Mouse (Mus musculus): Measurements from ENCODE around the gene Ankrd16. TPM values are rescaled to one million over a fixed set of nuclear protein-coding genes. Genes with fewer than 3 reads are reported as not detected.

Ankrd16 gene
- polyA plus RNA-seq (2015; fragmentation: Nextera tagmentation; extraction: Ambion mirVana): 49.0 and 54.5 TPM in 2 replicates

- Histone ChIP-seq H3K4me3 (peak within 1 kb of the TSS; percentile 84), H3K9me3 (no peaks in the 10 kb centered on the region), H3K36me3 (peaks cover 27% of the 10 kb centered on the region), H3K9ac (peak within 1 kb of the TSS; percentile 85), H3K4me1 (peaks cover 38% of the 10 kb centered on the region), H3K27me3 (no peaks in the 10 kb centered on the region), H3K27ac (peak within 1 kb of the TSS; percentile 96), H3K4me2 (replicated peaks) (peak within 1 kb of the TSS; percentile 87)
- under 1% methylated on average over 72 of the region's 73 CpGs for WGBS
- peak; percentile 97 for ATAC-seq (ENCODE audit: low FRiP score, low read depth)
Measured at GRCm38 (mm10) chr2:11777091-11778068, at the start of gene Ankrd16, which contains the start of gene Fbh1. Gene Ankrd16 (plus strand): TSS chr2:11777876. Gene Fbh1 (minus strand): TSS chr2:11777582.

GRCm38 (mm10) chr2:11729091-11729490 lies 48.6 kb upstream of the Ankrd16 start:
- no peak overlapping the region for H3K27ac ChIP-seq
- H3K4me2 ChIP-seq (replicated peaks): no peak overlapping the region
- no peaks in the 10 kb centered on the region for H3K27me3 ChIP-seq
- WGBS: 52% methylated on average over 3 of the region's 3 CpGs
- H3K4me1 ChIP-seq: no peaks in the 10 kb centered on the region
- H3K4me3 ChIP-seq: no peak overlapping the region
- ATAC-seq (ENCODE audit: low FRiP score, low read depth): no peak
- no peaks in the 10 kb centered on the region for H3K9me3 ChIP-seq
- no peaks in the 10 kb centered on the region for H3K36me3 ChIP-seq
- no peak overlapping the region for H3K9ac ChIP-seq

- Histone ChIP-seq H3K27ac (no peak overlapping the region), H3K9ac (no peak overlapping the region), H3K4me3 (no peak overlapping the region), H3K9me3 (no peaks in the 10 kb centered on the region), H3K36me3 (peaks cover 6% of the 10 kb centered on the region; the same call in 1 of the 2 replicates), H3K27me3 (no peaks in the 10 kb centered on the region), H3K4me2 (replicated peaks) (no peak overlapping the region), H3K4me1 (no peaks in the 10 kb centered on the region)
- no peak for ATAC-seq (ENCODE audit: low FRiP score, low read depth)
- 72% methylated on average over 5 of the region's 5 CpGs for WGBS
Measured at GRCm38 (mm10) chr2:11732978-11733377, 44.7 kb upstream of the Ankrd16 start.

GRCm38 (mm10) chr2:11735853-11736252 lies 41.8 kb upstream of the Ankrd16 start:
- Histone ChIP-seq H3K36me3 (peaks cover 31% of the 10 kb centered on the region), H3K4me3 (no peak overlapping the region), H3K4me2 (replicated peaks) (no peak overlapping the region), H3K9ac (no peak overlapping the region), H3K27ac (no peak overlapping the region), H3K27me3 (no peaks in the 10 kb centered on the region), H3K4me1 (no peaks in the 10 kb centered on the region), H3K9me3 (no peaks in the 10 kb centered on the region)
- no peak for ATAC-seq (ENCODE audit: low FRiP score, low read depth)
- WGBS: 85% methylated on average over 6 of the region's 6 CpGs

- 89% methylated on average over 3 of the region's 3 CpGs for WGBS
- no peak overlapping the region for H3K4me3 ChIP-seq
- H3K9ac ChIP-seq: no peak overlapping the region
Measured at GRCm38 (mm10) chr2:11738794-11739193, 38.9 kb upstream of the Ankrd16 start.

GRCm38 (mm10) chr2:11739516-11740051 lies 38.1 kb upstream of the Ankrd16 start:
- H3K4me3 ChIP-seq: no peak overlapping the region
- WGBS: 95% methylated on average over 4 of the region's 4 CpGs
- H3K9me3 ChIP-seq: no peaks in the 10 kb centered on the region
- no peaks in the 10 kb centered on the region for H3K4me1 ChIP-seq
- H3K36me3 ChIP-seq: peaks cover 68% of the 10 kb centered on the region
- H3K4me2 ChIP-seq (replicated peaks): no peak overlapping the region
- H3K9ac ChIP-seq: no peak overlapping the region
- H3K27ac ChIP-seq: no peak overlapping the region
- no peaks in the 10 kb centered on the region for H3K27me3 ChIP-seq
- ATAC-seq (ENCODE audit: low FRiP score, low read depth): no peak

More at GRCm38 (mm10) chr2:11738794-11739193, 38.9 kb upstream of the Ankrd16 start:
- Histone ChIP-seq H3K9me3 (no peaks in the 10 kb centered on the region), H3K27ac (no peak overlapping the region), H3K4me2 (replicated peaks) (no peak overlapping the region), H3K4me1 (no peaks in the 10 kb centered on the region), H3K27me3 (no peaks in the 10 kb centered on the region), H3K36me3 (peaks cover 60% of the 10 kb centered on the region)
- ATAC-seq (ENCODE audit: low FRiP score, low read depth): no peak

GRCm38 (mm10) chr2:11762541-11762940 lies 15.1 kb upstream of the Ankrd16 start:
- 92% methylated on average over 4 of the region's 4 CpGs for WGBS
- no peaks in the 10 kb centered on the region for H3K4me1 ChIP-seq
- H3K9me3 ChIP-seq: no peaks in the 10 kb centered on the region
- peaks cover 99% of the 10 kb centered on the region for H3K36me3 ChIP-seq
- no peak for ATAC-seq (ENCODE audit: low FRiP score, low read depth)
- H3K9ac ChIP-seq: no peak overlapping the region
- H3K4me3 ChIP-seq: no peak overlapping the region
- no peak overlapping the region for H3K4me2 ChIP-seq (replicated peaks)
- H3K27ac ChIP-seq: no peak overlapping the region
- H3K27me3 ChIP-seq: no peaks in the 10 kb centered on the region

- 93% methylated on average over 4 of the region's 4 CpGs for WGBS
- Histone ChIP-seq H3K9me3 (no peaks in the 10 kb centered on the region), H3K27ac (no peak overlapping the region), H3K9ac (no peak overlapping the region), H3K4me2 (replicated peaks) (no peak overlapping the region), H3K36me3 (peaks cover 90% of the 10 kb centered on the region), H3K4me1 (no peaks in the 10 kb centered on the region), H3K4me3 (no peak overlapping the region), H3K27me3 (no peaks in the 10 kb centered on the region)
- ATAC-seq (ENCODE audit: low FRiP score, low read depth): no peak
Measured at GRCm38 (mm10) chr2:11765694-11766093, 12.0 kb upstream of the Ankrd16 start.

- Histone ChIP-seq H3K36me3 (peaks cover 80% of the 10 kb centered on the region), H3K4me2 (replicated peaks) (no peak overlapping the region), H3K4me3 (no peak overlapping the region), H3K4me1 (no peaks in the 10 kb centered on the region), H3K9me3 (no peaks in the 10 kb centered on the region), H3K27me3 (no peaks in the 10 kb centered on the region), H3K9ac (no peak overlapping the region), H3K27ac (no peak overlapping the region)
- 79% methylated on average over 5 of the region's 5 CpGs for WGBS
- ATAC-seq (ENCODE audit: low FRiP score, low read depth): no peak
Measured at GRCm38 (mm10) chr2:11766485-11767160, 11.1 kb upstream of the Ankrd16 start.

GRCm38 (mm10) chr2:11767161-11767545 lies 10.5 kb upstream of the Ankrd16 start:
- no peak for ATAC-seq (ENCODE audit: low FRiP score, low read depth)
- WGBS: 95% methylated on average over 10 of the region's 10 CpGs
- Histone ChIP-seq H3K9me3 (no peaks in the 10 kb centered on the region), H3K9ac (no peak overlapping the region), H3K36me3 (peaks cover 75% of the 10 kb centered on the region), H3K4me2 (replicated peaks) (no peak overlapping the region), H3K4me3 (no peak overlapping the region), H3K27me3 (no peaks in the 10 kb centered on the region), H3K4me1 (no peaks in the 10 kb centered on the region), H3K27ac (no peak overlapping the region)

- Histone ChIP-seq H3K4me1 (peaks cover 20% of the 10 kb centered on the region), H3K36me3 (peaks cover 30% of the 10 kb centered on the region), H3K9me3 (no peaks in the 10 kb centered on the region), H3K4me3 (no peak overlapping the region), H3K4me2 (replicated peaks) (no peak overlapping the region), H3K9ac (no peak overlapping the region), H3K27me3 (no peaks in the 10 kb centered on the region), H3K27ac (no peak overlapping the region)
- ATAC-seq (ENCODE audit: low FRiP score, low read depth): no peak
- whole genome bisulfite sequencing: 87% methylated on average over 4 of the region's 4 CpGs
Measured at GRCm38 (mm10) chr2:11771701-11772100, 6.0 kb upstream of the Ankrd16 start.

GRCm38 (mm10) chr2:11772401-11772800 lies 5.3 kb upstream of the Ankrd16 start:
- H3K27me3 ChIP-seq: no peaks in the 10 kb centered on the region
- no peak for ATAC-seq (ENCODE audit: low FRiP score, low read depth)
- no peak overlapping the region for H3K27ac ChIP-seq
- no peaks in the 10 kb centered on the region for H3K9me3 ChIP-seq
- peaks cover 23% of the 10 kb centered on the region for H3K36me3 ChIP-seq
- WGBS: 80% methylated on average over 4 of the region's 4 CpGs
- no peak overlapping the region for H3K4me3 ChIP-seq
- no peak overlapping the region for H3K9ac ChIP-seq
- H3K4me2 ChIP-seq (replicated peaks): no peak overlapping the region
- H3K4me1 ChIP-seq: peaks cover 20% of the 10 kb centered on the region
